Mouse (Mus musculus): ENCODE data around the gene Asap2. TPM values are rescaled to one million over a fixed set of nuclear protein-coding genes. Genes with fewer than 3 reads are reported as not detected.
A peak's percentile ranks its signal among the peaks of the same experiment; 100 is the strongest.
"Not testable (repeated sequence)": the region's sequence is repeated elsewhere in the genome, so short reads cannot be mapped to it uniquely, and the experiment has no call there.

Gene Asap2
- 6.6 and 7.6 TPM in 2 replicates for polyA plus RNA-seq (2015; fragmentation: Nextera tagmentation; extraction: Ambion mirVana)

DNA sequence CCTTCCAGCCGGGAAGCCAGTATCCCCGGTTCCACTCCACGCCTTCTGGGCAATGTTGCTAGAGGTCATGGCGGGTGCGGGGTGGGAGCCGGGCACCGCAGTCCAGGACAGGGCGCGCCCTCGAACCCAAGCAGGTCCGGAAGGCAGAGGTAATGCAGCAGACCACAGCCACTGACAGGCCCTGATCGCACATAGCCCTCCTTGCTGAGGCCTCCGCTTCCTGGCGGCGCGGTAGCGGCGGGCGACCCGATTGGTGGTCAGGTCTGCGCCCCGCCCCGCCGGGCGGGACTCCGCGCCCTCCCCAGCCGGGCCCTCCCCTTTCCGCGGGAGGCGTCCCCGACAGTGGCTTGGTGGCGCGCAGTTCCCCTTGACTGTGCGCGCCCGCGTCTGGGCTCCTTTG, at the start of gene Asap2:
TSS of gene Asap2 (plus strand) at position 328 of the 400 bp plus-strand sequence.
- ATAC-seq (ENCODE audit: insufficient number of reproducible peaks, low FRiP score, low TSS enrichment, low read depth); H3K4me1 ChIP-seq; H3K9me3 ChIP-seq (replicated peaks); H3K27ac ChIP-seq (replicated peaks); H3K9ac ChIP-seq; H3K36me3 ChIP-seq; H3K27me3 ChIP-seq: not testable (repeated sequence)
- peak within 1 kb of the TSS; percentile 45 for H3K4me2 ChIP-seq (replicated peaks)
- 1% methylated on average over 12 of the region's 38 CpGs for WGBS
- peak within 1 kb of the TSS; percentile 53 for H3K4me3 ChIP-seq (replicated peaks)

DNA sequence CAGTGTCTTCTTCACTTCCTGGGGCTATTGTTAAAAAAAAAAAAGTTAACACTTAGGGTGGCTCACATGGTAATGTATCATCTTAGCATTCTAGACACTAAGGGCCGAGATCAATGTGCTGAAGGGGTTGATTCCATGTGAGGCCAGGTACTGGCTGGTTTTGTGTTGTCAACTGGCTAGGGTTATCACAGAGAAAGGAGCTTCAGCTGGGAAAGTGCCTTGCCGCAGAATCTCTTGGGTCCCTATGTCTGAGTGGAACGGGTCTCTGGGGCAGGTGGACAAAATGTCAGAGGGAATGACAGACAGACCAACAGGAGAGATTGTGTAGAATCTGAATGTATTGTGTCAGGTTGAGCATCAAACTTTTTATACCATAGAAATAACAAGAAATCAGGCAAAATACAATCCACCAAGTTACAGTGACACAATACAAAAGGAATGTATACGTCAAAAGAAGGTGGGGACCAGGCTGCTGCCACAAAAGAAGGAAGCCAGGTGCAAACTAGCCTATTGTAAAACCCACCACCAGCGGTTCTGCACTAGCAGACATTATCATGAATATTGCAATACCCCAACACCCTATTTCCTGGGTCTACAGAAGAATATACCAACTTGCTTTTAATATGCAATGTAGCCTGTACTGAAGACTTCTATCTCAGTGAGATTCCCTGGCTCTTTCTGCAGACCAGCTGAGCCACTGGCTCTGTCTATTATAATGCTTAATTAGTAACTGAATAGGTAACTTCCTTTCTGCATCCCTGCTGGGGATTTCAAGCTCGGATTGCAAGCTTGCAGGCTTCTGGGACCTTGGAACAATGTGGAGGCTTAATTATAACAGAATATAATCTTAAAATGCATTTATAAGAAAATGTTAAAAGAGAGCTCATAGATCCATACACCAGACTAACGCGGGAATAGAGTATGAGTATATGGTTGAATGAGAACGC, 42.9 kb upstream of the Asap2 start:
- H3K9me3 ChIP-seq (replicated peaks); H3K4me1 ChIP-seq; H3K27ac ChIP-seq (replicated peaks); H3K36me3 ChIP-seq; H3K9ac ChIP-seq; H3K4me2 ChIP-seq (replicated peaks); ATAC-seq (ENCODE audit: insufficient number of reproducible peaks, low FRiP score, low TSS enrichment, low read depth); H3K27me3 ChIP-seq; H3K4me3 ChIP-seq (replicated peaks): not testable (repeated sequence)
- WGBS: 66% methylated on average over 9 of the region's 9 CpGs

DNA sequence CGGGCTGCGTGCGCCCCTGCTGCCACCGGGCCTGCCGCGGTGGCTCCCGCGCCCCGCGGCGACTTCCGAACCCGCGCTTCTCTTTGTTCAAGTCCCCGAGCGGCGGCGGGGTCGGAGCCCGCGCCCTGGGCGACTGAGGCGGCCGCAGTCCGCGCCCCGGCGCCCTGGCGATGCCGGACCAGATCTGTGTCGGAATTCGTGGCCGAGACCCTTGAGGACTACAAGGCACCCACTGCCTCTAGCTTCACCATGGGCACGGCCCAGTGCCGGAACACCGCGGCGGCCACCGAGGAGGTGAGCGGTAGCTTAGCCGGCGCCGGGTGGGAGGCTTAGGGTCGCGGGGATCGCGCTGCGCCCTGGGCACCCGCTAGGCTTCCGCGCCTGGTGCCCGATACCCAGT, 320 bp downstream of the Asap2 start:
- H3K4me1 ChIP-seq; H3K27me3 ChIP-seq; H3K9me3 ChIP-seq (replicated peaks); H3K36me3 ChIP-seq; H3K9ac ChIP-seq; ATAC-seq (ENCODE audit: insufficient number of reproducible peaks, low FRiP score, low TSS enrichment, low read depth); H3K27ac ChIP-seq (replicated peaks): not testable (repeated sequence)
- WGBS: under 1% methylated on average over 47 of the region's 52 CpGs
- H3K4me3 ChIP-seq (replicated peaks): peak overlapping the region; percentile 53
- peak overlapping the region; percentile 45 for H3K4me2 ChIP-seq (replicated peaks)

DNA sequence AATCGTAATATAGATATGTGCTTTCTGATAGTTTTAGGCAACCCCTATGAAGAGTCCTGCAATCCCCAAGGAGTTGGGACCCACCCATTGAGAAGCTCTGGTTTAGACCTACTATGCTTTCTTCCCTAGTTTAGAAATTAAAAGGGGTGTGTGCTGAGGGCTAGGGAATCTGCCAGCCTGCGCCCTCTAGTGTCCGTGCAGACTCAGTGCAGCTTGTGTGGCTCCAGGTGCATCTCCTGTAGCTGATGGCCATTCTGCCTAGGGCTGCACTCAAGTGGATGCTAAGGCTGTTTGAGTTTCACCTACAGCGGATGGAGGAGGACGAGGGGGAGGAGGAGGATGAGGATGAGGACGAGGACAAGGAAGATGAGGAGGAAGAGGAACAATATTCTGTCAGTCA, 40.6 kb downstream of the Asap2 start:
- ATAC-seq (ENCODE audit: insufficient number of reproducible peaks, low FRiP score, low TSS enrichment, low read depth); H3K9me3 ChIP-seq (replicated peaks); H3K4me1 ChIP-seq; H3K27me3 ChIP-seq; H3K27ac ChIP-seq (replicated peaks); H3K36me3 ChIP-seq; H3K4me2 ChIP-seq (replicated peaks); H3K9ac ChIP-seq; H3K4me3 ChIP-seq (replicated peaks): not testable (repeated sequence)
- 53% methylated on average over 6 of the region's 6 CpGs for WGBS

DNA sequence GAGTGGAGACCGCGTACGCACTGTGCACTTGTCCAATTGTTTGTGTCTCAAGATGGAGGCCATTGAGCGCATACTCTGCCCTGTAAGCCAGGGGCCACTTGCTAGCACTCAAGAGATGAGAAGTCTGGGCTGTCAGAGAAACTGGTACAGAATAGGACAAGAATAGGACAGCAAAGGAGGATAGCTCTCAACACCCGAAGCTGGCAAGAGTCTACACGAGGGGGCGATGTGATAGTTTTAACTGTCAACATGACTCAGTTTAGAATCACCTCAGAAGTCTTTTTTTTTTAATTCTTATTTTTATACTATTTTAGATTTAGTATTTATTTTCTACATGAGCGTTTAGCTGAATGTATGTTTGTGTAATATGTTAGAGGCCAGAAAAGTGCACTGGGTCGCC, 56.5 kb downstream of the Asap2 start:
- not testable (repeated sequence) for ATAC-seq (ENCODE audit: insufficient number of reproducible peaks, low FRiP score, low TSS enrichment, low read depth); H3K4me3 ChIP-seq (replicated peaks); H3K9me3 ChIP-seq (replicated peaks); H3K27ac ChIP-seq (replicated peaks); H3K36me3 ChIP-seq; H3K4me1 ChIP-seq; H3K27me3 ChIP-seq; H3K4me2 ChIP-seq (replicated peaks); H3K9ac ChIP-seq
- WGBS: 92% methylated on average over 9 of the region's 9 CpGs

DNA sequence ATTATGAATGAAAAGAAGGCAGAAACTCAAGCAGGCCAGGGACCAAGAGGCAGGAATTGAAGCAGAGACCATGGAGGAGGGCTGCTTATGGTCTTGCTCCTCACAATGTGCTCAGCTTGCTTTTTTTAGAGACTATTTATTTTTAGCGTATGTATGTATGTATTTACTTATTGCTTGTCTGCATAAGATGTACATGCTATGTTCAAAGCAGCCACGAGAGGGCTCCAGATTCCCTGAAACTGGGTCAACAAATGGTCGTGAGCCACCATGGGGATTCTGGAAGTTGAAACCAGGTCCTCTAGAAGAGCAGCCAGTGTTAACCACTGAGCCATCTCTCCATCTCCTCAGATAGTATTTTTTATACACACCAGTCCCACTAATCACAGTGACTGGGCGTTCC, 85.5 kb downstream of the Asap2 start:
- H3K36me3 ChIP-seq; H3K9ac ChIP-seq; ATAC-seq (ENCODE audit: insufficient number of reproducible peaks, low FRiP score, low TSS enrichment, low read depth); H3K4me1 ChIP-seq; H3K4me2 ChIP-seq (replicated peaks); H3K9me3 ChIP-seq (replicated peaks); H3K27me3 ChIP-seq; H3K4me3 ChIP-seq (replicated peaks); H3K27ac ChIP-seq (replicated peaks): not testable (repeated sequence)
- 31% methylated on average over 4 of the region's 4 CpGs for WGBS

DNA sequence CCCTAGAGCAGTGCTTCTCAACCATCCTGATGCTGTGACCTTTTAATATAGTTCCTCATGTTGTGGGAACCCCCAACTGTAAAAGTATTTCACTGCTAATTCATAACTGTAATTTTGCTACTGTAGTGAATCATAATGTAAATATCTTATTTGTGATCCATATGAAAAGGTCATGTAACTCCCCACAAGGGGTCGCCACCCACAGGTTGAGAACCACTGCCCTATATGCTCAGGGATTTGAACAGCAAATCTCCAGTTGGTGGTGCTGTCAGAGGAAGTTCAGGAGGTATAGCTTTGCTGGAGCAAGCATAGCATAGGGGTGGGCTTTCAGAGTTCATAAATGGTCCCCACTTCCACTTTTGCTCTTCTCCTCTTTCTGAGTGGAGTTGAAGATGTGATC, 99.9 kb downstream of the Asap2 start:
- H3K4me1 ChIP-seq: not testable (repeated sequence)

DNA sequence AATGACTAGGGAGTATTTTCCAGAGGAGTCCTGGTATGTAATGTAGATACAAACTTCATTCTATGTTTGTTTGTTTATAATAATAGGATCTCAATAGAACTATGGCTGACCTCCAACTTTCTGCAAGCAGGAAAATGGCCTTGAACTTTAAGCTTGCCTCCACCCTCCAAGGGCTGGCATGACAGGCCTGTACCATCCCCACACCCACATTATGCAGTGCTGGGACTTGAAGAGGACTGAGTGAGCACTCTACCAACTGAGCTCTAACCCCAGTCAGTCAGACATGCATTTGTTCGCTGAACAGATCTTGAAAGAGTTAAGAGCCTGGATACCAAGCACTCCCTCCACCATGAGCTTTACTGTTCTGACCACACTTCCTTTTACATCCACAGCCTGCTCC, 102.2 kb downstream of the Asap2 start:
- H3K4me3 ChIP-seq (replicated peaks); H3K9ac ChIP-seq; H3K4me2 ChIP-seq (replicated peaks); H3K9me3 ChIP-seq (replicated peaks); H3K4me1 ChIP-seq; H3K27me3 ChIP-seq; ATAC-seq (ENCODE audit: insufficient number of reproducible peaks, low FRiP score, low TSS enrichment, low read depth); H3K27ac ChIP-seq (replicated peaks); H3K36me3 ChIP-seq: not testable (repeated sequence)
- 79% methylated on average over 1 of the region's 1 CpGs for WGBS

More for the DNA sequence above, 99.9 kb downstream of the Asap2 start:
- H3K9ac ChIP-seq; ATAC-seq (ENCODE audit: insufficient number of reproducible peaks, low FRiP score, low TSS enrichment, low read depth); H3K4me2 ChIP-seq (replicated peaks); H3K27me3 ChIP-seq; H3K9me3 ChIP-seq (replicated peaks); H3K4me3 ChIP-seq (replicated peaks); H3K27ac ChIP-seq (replicated peaks); H3K36me3 ChIP-seq: not testable (repeated sequence)
- 19% methylated on average over 1 of the region's 1 CpGs for WGBS

DNA sequence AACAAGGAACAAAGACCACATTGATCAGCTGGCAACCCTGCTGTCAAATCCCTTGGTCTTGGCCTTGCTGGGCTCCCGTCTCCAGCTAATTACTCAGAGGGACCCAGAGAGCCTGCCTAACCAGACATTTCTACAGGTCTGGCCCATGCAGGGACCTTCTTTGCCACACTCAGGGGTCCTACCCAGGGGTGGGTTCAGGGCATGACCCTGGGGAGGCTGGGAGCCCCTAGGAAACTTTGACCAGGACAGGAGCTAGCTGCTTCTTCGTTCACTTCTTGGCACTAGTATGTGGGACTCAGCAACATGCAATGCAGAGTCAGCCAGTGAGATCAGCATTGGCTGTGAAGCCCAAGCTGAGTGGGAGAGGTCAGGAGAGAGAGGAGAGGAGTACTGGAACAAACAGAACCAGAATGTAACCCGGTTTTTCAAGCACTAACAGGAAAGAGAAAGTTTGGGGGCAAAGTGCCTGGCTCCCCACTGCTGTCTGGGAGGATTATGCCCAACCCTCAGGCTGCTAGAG, 107.6 kb downstream of the Asap2 start:
- H3K27me3 ChIP-seq; H3K36me3 ChIP-seq; H3K9ac ChIP-seq; H3K9me3 ChIP-seq (replicated peaks); H3K4me2 ChIP-seq (replicated peaks); H3K27ac ChIP-seq (replicated peaks); H3K4me1 ChIP-seq; H3K4me3 ChIP-seq (replicated peaks); ATAC-seq (ENCODE audit: insufficient number of reproducible peaks, low FRiP score, low TSS enrichment, low read depth): not testable (repeated sequence)
- 34% methylated on average over 3 of the region's 3 CpGs for WGBS

DNA sequence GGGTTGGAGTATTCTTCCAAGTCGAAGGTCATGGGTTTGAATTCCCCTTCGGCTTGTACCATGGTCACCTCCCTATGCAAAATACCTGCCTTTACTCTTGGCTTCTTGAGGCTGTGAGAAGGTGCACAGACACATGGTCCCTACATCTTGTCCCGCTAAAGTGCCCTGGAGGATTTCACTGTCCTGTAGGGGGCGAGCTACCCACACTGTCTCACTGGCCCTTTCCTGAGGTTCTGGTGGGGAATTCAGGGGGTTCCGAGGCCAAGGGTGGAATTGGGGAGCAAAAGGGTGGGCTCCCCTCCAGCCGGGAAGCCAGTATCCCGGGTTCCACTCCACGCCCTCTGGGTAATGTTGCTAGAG, 120.8 kb downstream of the Asap2 start:
- WGBS: 5% methylated on average over 8 of the region's 8 CpGs
- Histone ChIP-seq H3K4me2 (replicated peaks) (peak overlapping the region; percentile 81), H3K4me3 (replicated peaks) (peak overlapping the region; percentile 71), H3K9ac (peak overlapping the region; percentile 31; the same call in 1 of the 2 replicates)
- not testable (repeated sequence) for H3K36me3 ChIP-seq; H3K9me3 ChIP-seq (replicated peaks); H3K27ac ChIP-seq (replicated peaks); H3K4me1 ChIP-seq; H3K27me3 ChIP-seq
- peak; percentile 64 for ATAC-seq (ENCODE audit: insufficient number of reproducible peaks, low FRiP score, low TSS enrichment, low read depth)

DNA sequence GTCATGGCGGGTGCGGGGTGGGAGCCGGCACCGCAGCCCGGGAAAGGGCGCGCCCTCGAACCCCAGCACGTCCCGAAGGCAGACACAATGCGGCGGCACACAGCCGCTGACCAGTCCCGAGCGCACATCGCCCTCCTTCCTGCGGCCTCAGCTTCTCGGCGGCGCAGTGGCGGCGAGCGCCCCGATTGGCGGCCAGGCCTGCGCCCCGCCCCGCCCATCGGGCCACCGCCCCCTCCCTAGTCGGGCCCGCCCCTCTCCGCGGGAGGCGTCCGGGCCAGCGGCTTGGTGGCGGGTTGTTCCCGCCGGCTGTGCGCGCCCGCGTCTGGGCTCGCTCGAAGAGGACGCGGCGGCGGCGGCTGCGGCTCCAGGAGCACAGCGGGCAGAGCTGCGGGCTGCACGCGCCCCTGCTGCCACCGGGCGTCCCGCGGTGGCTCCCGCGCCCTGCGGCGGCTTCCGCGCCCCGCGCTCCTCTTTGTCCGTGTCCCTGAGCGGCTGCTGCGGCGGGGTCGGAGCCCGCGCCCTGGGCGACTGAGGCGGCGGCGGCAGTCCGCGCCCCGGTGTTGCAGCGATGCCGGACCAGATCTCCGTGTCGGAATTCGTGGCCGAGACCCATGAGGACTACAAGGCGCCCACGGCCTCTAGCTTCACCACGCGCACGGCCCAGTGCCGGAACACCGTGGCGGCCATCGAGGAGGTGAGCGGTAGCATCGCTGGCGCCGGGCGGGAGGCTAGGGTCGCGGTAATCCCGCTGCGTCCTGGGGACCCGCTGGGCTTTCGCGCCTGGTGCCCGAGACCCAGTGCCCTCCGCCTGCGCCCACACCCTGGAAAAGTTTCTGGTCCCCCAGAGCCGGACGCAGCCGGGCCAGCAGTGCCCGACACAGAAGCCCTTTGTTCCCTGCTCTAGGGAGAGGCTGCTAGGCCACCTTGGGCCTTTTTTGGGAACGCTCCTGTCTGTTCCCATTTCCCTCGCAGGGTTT, 121.5 kb downstream of the Asap2 start:
- peak; percentile 100 for ATAC-seq (ENCODE audit: insufficient number of reproducible peaks, low FRiP score, low TSS enrichment, low read depth)
- Histone ChIP-seq H3K27ac (replicated peaks) (peak overlapping the region; percentile 48; the same call in 1 of the 2 replicates), H3K4me2 (replicated peaks) (peak overlapping the region; percentile 81), H3K9me3 (replicated peaks) (no peaks in the 10 kb centered on the region), H3K36me3 (no peaks in the 10 kb centered on the region), H3K4me3 (replicated peaks) (peak overlapping the region; percentile 71), H3K4me1 (no peaks in the 10 kb centered on the region; the same call in 1 of the 2 replicates), H3K9ac (peak overlapping the region; percentile 64), H3K27me3 (no peaks in the 10 kb centered on the region)
- WGBS: under 1% methylated on average over 110 of the region's 118 CpGs
